Mouse (Mus musculus): ENCODE measurements around the gene Tesk2. TPM values are rescaled to one million over a fixed set of nuclear protein-coding genes. Genes with fewer than 3 reads are reported as not detected.
"Not testable (repeated sequence)": the region's sequence is repeated elsewhere in the genome, so short reads cannot be mapped to it uniquely, and the experiment has no call there.

Tesk2 gene
- total RNA-seq, 1 experiment = 15.3 TPM

DNA sequence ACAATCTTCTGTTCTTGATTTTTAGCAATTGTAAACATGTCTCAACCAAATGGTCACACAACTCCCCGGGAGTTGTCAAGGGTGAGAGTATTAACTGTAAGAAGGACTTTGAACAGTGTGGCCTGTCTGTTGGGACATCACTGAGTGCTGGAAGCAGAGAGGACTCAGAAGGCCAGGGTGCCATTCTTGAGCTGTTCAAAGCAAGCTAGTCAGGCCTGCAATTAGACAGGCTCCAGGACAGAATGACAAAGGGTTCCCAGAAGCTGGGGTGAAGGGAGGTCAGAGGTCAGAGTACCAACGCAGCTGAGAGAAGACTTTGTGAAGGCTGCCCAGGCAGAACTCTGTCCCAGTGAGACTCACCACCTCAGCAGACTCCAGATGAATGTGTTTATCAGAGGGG lies 118.3 kb downstream of the Tesk2 start:
- Histone ChIP-seq H3K36me3 (ENCODE audit: control insufficient read depth, insufficient read depth, low read length, poor library complexity, severe bottlenecking) (no peaks in the 10 kb centered on the region), H3K4me1 (ENCODE audit: control insufficient read depth in 2 of 2, insufficient read depth in 2 of 2, low read length in 2 of 2, poor library complexity in 1 of 2) (no peaks in the 10 kb centered on the region; a peak in 1 of 4 replicates), H3K27ac (ENCODE audit: insufficient read depth, low read depth, low read length, poor library complexity, severe bottlenecking) (no peak overlapping the region), H3K9me3 (ENCODE audit: control insufficient read depth, insufficient read depth, low read depth, low read length) (no peaks in the 10 kb centered on the region), H3K4me3 (ENCODE audit: insufficient read depth in 1 of 2, low read depth in 1 of 2, low read length in 2 of 2, poor library complexity in 1 of 2, severe bottlenecking in 1 of 2) (no peak overlapping the region), H3K9ac (ENCODE audit: insufficient read depth, low read depth, low read length, poor library complexity, severe bottlenecking) (no peak overlapping the region)
- no peak for DNase-seq (ENCODE audit: low read depth, low spot score)
- TF ChIP-seq ZC3H11A (IDR thresholded peaks at IDR 0.05; ENCODE audit: borderline replicate concordance, low read depth, low read length) (no peak), MAFK (IDR thresholded peaks at IDR 0.05; ENCODE audit: insufficient read depth, low read depth, low read length) (no peak), HCFC1 (IDR thresholded peaks at IDR 0.05; ENCODE audit: borderline replicate concordance, insufficient read depth, low read length) (no peak), ZNF384 (IDR thresholded peaks at IDR 0.05; ENCODE audit: low read depth, low read length) (no peak), CHD2 (IDR thresholded peaks at IDR 0.05; ENCODE audit: low read depth, low read length) (no peak)
- in situ Hi-C loops (cut with MboI; ENCODE audit: low sequenced_read_pairs in 2 of 2, unreplicated experiment in 2 of 2) = no loop called here

DNA sequence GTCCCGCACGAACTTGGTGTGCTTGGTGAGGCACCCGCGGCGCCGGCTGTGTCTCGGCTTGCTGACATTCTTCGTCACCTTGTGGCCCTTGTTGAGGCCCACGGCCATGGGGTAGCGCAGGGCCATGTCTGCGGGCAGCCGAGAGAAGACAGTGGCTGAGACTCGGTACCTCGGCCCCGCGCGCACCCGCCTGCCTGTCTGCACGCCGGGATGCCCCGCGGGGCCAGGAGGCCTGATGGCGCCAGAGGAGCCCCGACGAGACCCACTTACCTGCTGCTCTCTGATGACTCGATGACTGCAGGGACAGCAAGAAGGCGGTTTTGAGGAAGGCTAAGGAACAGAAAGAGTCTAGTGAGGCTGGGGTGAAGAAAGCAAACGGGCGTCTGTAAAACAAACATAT lies 119.3 kb downstream of the Tesk2 start:
- H3K9me3 ChIP-seq (ENCODE audit: control insufficient read depth, insufficient read depth, low read depth, low read length); DNase-seq (ENCODE audit: low read depth, low spot score); H3K4me1 ChIP-seq (ENCODE audit: control insufficient read depth in 2 of 2, insufficient read depth in 2 of 2, low read length in 2 of 2, poor library complexity in 1 of 2); in situ Hi-C loops (cut with MboI; ENCODE audit: low sequenced_read_pairs in 2 of 2, unreplicated experiment in 2 of 2); H3K27ac ChIP-seq (ENCODE audit: insufficient read depth, low read depth, low read length, poor library complexity, severe bottlenecking); H3K36me3 ChIP-seq (ENCODE audit: control insufficient read depth, insufficient read depth, low read length, poor library complexity, severe bottlenecking): not testable (repeated sequence)
- peak overlapping the region; percentile 48 to 52; a peak in 3 of 4 replicates for H3K4me3 ChIP-seq (ENCODE audit: insufficient read depth in 1 of 2, low read depth in 1 of 2, low read length in 2 of 2, poor library complexity in 1 of 2, severe bottlenecking in 1 of 2)
- peak overlapping the region; percentile 46 for H3K9ac ChIP-seq (ENCODE audit: insufficient read depth, low read depth, low read length, poor library complexity, severe bottlenecking)

DNA sequence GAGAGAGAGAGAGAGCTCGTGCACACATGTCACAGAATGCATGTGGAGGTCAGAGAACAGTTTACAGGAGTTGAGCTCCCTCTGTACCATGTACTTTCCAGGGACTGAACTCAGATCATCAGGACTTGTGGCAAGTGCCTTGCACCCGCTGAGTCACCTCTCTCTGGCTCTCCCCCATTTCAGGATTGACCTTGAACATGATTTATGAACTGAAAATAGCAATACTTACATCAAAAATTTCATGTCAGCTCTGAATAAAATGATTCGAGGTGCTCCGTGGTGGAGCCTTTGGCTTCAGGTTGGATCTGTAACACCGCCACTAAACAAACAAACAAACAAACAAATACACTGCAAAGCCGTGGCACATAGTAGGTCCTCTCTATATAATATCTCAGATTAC lies 120.1 kb downstream of the Tesk2 start:
- no peaks in the 10 kb centered on the region; a peak in 1 of 4 replicates for H3K4me1 ChIP-seq (ENCODE audit: control insufficient read depth in 2 of 2, insufficient read depth in 2 of 2, low read length in 2 of 2, poor library complexity in 1 of 2)
- H3K9ac ChIP-seq (ENCODE audit: insufficient read depth, low read depth, low read length, poor library complexity, severe bottlenecking) = no peak overlapping the region
- DNase-seq (ENCODE audit: low read depth, low spot score) = no peak
- in situ Hi-C loops (cut with MboI; ENCODE audit: low sequenced_read_pairs in 2 of 2, unreplicated experiment in 2 of 2) = no loop called here
- no peak overlapping the region for H3K4me3 ChIP-seq (ENCODE audit: insufficient read depth in 1 of 2, low read depth in 1 of 2, low read length in 2 of 2, poor library complexity in 1 of 2, severe bottlenecking in 1 of 2)
- no peaks in the 10 kb centered on the region for H3K36me3 ChIP-seq (ENCODE audit: control insufficient read depth, insufficient read depth, low read length, poor library complexity, severe bottlenecking)
- H3K9me3 ChIP-seq (ENCODE audit: control insufficient read depth, insufficient read depth, low read depth, low read length) = no peaks in the 10 kb centered on the region
- TF ChIP-seq HCFC1 (IDR thresholded peaks at IDR 0.05; ENCODE audit: borderline replicate concordance, insufficient read depth, low read length) = no peak
- TF ChIP-seq CHD2 (IDR thresholded peaks at IDR 0.05; ENCODE audit: low read depth, low read length) = no peak
- TF ChIP-seq ZC3H11A (IDR thresholded peaks at IDR 0.05; ENCODE audit: borderline replicate concordance, low read depth, low read length) = no peak
- no peak for TF ChIP-seq ZNF384 (IDR thresholded peaks at IDR 0.05; ENCODE audit: low read depth, low read length)
- TF ChIP-seq MAFK (IDR thresholded peaks at IDR 0.05; ENCODE audit: insufficient read depth, low read depth, low read length) = no peak
- H3K27ac ChIP-seq (ENCODE audit: insufficient read depth, low read depth, low read length, poor library complexity, severe bottlenecking) = no peak overlapping the region

DNA sequence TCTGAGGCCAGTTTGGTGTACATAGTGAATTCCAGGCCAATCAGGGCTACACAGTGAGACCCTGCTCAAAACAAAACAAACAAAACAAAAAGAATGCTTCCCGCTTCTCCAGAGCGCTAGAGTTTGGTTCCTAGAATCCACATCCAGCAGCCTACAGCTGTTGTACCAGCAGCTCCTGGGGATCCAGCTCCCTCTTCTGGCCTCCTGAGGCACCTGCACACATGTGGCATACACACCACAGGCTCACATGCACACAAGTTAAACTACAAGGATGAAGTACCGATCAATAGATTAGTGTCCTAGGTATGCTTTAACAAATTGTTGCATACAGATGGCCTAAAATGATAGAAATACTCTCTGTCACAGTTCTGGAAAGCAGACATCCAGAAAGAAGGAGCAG lies 123.6 kb downstream of the Tesk2 start:
- Histone ChIP-seq H3K27ac (ENCODE audit: insufficient read depth, low read depth, low read length, poor library complexity, severe bottlenecking) (no peak overlapping the region), H3K9ac (ENCODE audit: insufficient read depth, low read depth, low read length, poor library complexity, severe bottlenecking) (no peak overlapping the region), H3K4me3 (ENCODE audit: insufficient read depth in 1 of 2, low read depth in 1 of 2, low read length in 2 of 2, poor library complexity in 1 of 2, severe bottlenecking in 1 of 2) (no peak overlapping the region), H3K4me1 (ENCODE audit: control insufficient read depth in 2 of 2, insufficient read depth in 2 of 2, low read length in 2 of 2, poor library complexity in 1 of 2) (no peaks in the 10 kb centered on the region; a peak in 1 of 4 replicates), H3K9me3 (ENCODE audit: control insufficient read depth, insufficient read depth, low read depth, low read length) (no peaks in the 10 kb centered on the region), H3K36me3 (ENCODE audit: control insufficient read depth, insufficient read depth, low read length, poor library complexity, severe bottlenecking) (no peaks in the 10 kb centered on the region)
- DNase-seq (ENCODE audit: low read depth, low spot score) = no peak
- in situ Hi-C loops (cut with MboI; ENCODE audit: low sequenced_read_pairs in 2 of 2, unreplicated experiment in 2 of 2) = no loop called here
- no peak for TF ChIP-seq ZNF384 (IDR thresholded peaks at IDR 0.05; ENCODE audit: low read depth, low read length)
- TF ChIP-seq MAFK (IDR thresholded peaks at IDR 0.05; ENCODE audit: insufficient read depth, low read depth, low read length) = no peak
- no peak for TF ChIP-seq CHD2 (IDR thresholded peaks at IDR 0.05; ENCODE audit: low read depth, low read length)
- TF ChIP-seq ZC3H11A (IDR thresholded peaks at IDR 0.05; ENCODE audit: borderline replicate concordance, low read depth, low read length) = no peak
- TF ChIP-seq HCFC1 (IDR thresholded peaks at IDR 0.05; ENCODE audit: borderline replicate concordance, insufficient read depth, low read length) = no peak

DNA sequence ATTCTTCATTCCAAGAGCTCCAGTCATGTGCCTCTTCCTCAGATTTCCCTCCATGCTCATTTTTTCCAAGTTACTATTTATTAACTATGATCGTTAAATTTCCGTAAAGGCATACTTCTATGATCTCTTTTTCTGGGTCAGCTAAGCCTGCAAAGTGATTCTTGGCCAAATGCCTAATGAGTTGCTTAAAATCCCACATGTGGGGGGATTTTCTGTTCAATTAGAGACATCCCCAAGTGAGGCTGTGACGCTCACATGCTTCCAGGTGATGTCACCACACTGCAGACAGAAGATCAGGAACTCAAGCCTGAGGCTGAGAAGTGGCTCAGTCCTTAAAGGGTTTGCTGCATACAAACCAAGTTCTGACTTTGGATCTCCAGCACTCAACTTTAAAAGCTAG lies 129.2 kb downstream of the Tesk2 start:
- Histone ChIP-seq H3K4me3 (ENCODE audit: insufficient read depth in 1 of 2, low read depth in 1 of 2, low read length in 2 of 2, poor library complexity in 1 of 2, severe bottlenecking in 1 of 2) (no peak overlapping the region), H3K9me3 (ENCODE audit: control insufficient read depth, insufficient read depth, low read depth, low read length) (no peaks in the 10 kb centered on the region), H3K36me3 (ENCODE audit: control insufficient read depth, insufficient read depth, low read length, poor library complexity, severe bottlenecking) (no peaks in the 10 kb centered on the region), H3K9ac (ENCODE audit: insufficient read depth, low read depth, low read length, poor library complexity, severe bottlenecking) (no peak overlapping the region), H3K27ac (ENCODE audit: insufficient read depth, low read depth, low read length, poor library complexity, severe bottlenecking) (no peak overlapping the region), H3K4me1 (ENCODE audit: control insufficient read depth in 2 of 2, insufficient read depth in 2 of 2, low read length in 2 of 2, poor library complexity in 1 of 2) (no peaks in the 10 kb centered on the region)
- no peak for DNase-seq (ENCODE audit: low read depth, low spot score)
- in situ Hi-C loops (cut with MboI; ENCODE audit: low sequenced_read_pairs in 2 of 2, unreplicated experiment in 2 of 2) = no loop called here
- TF ChIP-seq MAFK (IDR thresholded peaks at IDR 0.05; ENCODE audit: insufficient read depth, low read depth, low read length) (no peak), HCFC1 (IDR thresholded peaks at IDR 0.05; ENCODE audit: borderline replicate concordance, insufficient read depth, low read length) (no peak), ZC3H11A (IDR thresholded peaks at IDR 0.05; ENCODE audit: borderline replicate concordance, low read depth, low read length) (no peak), CHD2 (IDR thresholded peaks at IDR 0.05; ENCODE audit: low read depth, low read length) (no peak), ZNF384 (IDR thresholded peaks at IDR 0.05; ENCODE audit: low read depth, low read length) (no peak)
